Mouse (Mus musculus) forebrain, embryonic 13.5 days (tissue): ENCODE measurements at regions not wholly inside any gene's neighbourhood (a gene's known extent, or its start where the extent isn't known, plus 50 kb on each side); places are given as distances from the start of the nearest gene placed in this dataset.
"Not testable (repeated sequence)": the region's sequence is repeated elsewhere in the genome, so short reads cannot be mapped to it uniquely, and the experiment has no call there.

Experiments used
- ATAC-seq: fragments of 200-750 bp; cut with Nextera tagmentation; 2 replicates; pipeline ENCODE4 v1.8.0; 2017
- H3K27ac ChIP-seq: fragments of 300-500 bp; sonication (generic); 2 replicates; pipeline ENCODE4 v1.5.1; 2015; ENCODE audit warnings: inconsistent platforms, mild to moderate bottlenecking, moderate library complexity
- H3K27me3 ChIP-seq: fragments of 300-500 bp; sonication (generic); 2 replicates; pipeline ENCODE4 v1.6.1; 2015; ENCODE audit warnings: mild to moderate bottlenecking, inconsistent platforms
- H3K36me3 ChIP-seq: fragments of 300-500 bp; sonication (generic); 2 replicates; pipeline ENCODE4 v1.6.1; 2015; ENCODE audit warnings: mild to moderate bottlenecking, inconsistent platforms; ENCODE audit not compliant: poor library complexity, severe bottlenecking
- H3K4me1 ChIP-seq: fragments of 300-500 bp; sonication (generic); 2 replicates; pipeline ENCODE4 v1.6.1; 2015; ENCODE audit warnings: inconsistent platforms
- H3K4me2 ChIP-seq: fragments of 300-500 bp; sonication (generic); 2 replicates; pipeline ENCODE4 v1.6.1; 2015; ENCODE audit warnings: inconsistent platforms, mild to moderate bottlenecking, moderate library complexity
- H3K4me3 ChIP-seq: fragments of 300-500 bp; sonication (generic); 2 replicates; pipeline ENCODE4 v1.5.1; 2015; ENCODE audit warnings: mild to moderate bottlenecking, inconsistent platforms
- H3K9ac ChIP-seq: fragments of 300-500 bp; sonication (generic); 2 replicates; pipeline ENCODE4 v1.6.1; 2015; ENCODE audit warnings: mild to moderate bottlenecking, inconsistent platforms
- H3K9me3 ChIP-seq: fragments of 300-500 bp; sonication (generic); replicated peaks from 2 replicates; pipeline ENCODE4 v1.6.1; 2016; ENCODE audit warnings: inconsistent platforms
- WGBS: fragments of 180-500 bp; shearing (Covaris S2); methylation state at CpG from one replicate; pipeline ENCODE4 v1.1.7; 2015; 5-methylcytosine and 5-hydroxymethylcytosine counted together

DNA sequence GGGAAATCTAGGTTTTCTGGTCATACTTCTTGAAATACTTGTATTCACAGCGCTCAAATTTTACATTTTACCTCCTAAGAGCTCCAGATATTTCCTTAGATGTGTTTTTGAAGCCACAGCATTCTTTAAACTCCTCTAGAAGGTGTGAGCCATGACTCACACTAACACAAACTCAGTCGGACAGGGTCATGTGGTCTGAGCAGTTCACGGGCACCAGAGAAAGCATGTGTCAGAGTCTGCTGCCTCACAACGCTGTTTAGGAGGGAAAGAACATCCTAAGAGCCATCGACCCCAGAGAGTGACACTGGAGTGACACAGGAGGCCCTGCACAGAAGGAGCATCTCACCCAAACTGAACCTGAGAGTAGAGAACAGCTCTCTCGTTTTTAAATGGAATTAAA lies 332.2 kb downstream of the Lrig3 start:
- Histone ChIP-seq H3K27ac (no peak overlapping the region), H3K9me3 (no peaks in the 10 kb centered on the region), H3K36me3 (no peaks in the 10 kb centered on the region), H3K4me3 (no peak overlapping the region), H3K27me3 (no peaks in the 10 kb centered on the region), H3K4me1 (no peaks in the 10 kb centered on the region), H3K4me2 (no peak overlapping the region), H3K9ac (no peak overlapping the region)
- ATAC-seq, result no peak
- 86% methylated on average over 6 of the region's 6 CpGs for WGBS

DNA sequence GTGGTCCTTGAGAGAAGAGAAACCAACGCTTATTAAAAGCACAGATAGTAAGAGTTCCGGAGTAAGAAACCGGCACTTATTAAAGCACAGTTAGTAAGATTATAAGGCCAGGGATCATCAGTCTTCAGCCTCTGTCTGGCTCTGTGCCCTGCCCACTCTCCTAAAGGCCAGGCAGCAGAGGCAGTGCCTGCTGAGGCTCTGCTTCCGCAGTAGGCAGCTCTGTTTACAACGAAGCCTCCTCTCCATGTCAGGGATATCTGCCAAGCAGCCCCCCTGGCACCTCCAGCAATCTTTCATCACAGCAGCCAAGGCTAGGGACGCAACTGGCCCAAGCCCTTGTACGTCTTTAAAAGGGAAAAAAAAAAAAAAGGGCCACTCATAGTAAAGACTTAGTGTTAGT lies 329.9 kb downstream of the Lrig3 start:
- 69% methylated on average over 7 of the region's 7 CpGs for WGBS

DNA sequence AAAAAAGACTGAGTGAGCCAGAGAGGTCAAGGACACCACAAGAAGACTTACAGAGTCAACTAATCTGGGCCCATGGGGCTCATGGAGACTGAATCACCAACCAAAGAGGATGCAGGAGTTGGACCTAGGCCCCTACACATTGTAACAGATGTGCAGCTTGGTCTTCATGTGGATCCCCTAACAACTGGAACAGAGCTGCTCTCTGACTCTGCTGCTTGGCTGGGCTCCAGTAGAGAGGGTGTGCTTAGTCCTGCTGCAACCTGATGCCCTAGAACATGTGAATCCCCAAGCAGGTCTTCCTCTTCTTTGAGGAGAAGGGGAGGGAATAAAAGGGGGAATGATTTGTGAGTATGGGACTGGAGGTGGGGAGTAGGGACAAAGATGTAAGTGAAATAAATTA lies 325.8 kb downstream of the Lrig3 start:
- no peaks in the 10 kb centered on the region for H3K9me3 ChIP-seq
- H3K9ac ChIP-seq, result no peak overlapping the region
- no peaks in the 10 kb centered on the region for H3K27me3 ChIP-seq
- ATAC-seq, result no peak
- H3K36me3 ChIP-seq, result no peaks in the 10 kb centered on the region
- no peaks in the 10 kb centered on the region for H3K4me1 ChIP-seq
- H3K4me3 ChIP-seq, result no peak overlapping the region
- no peak overlapping the region for H3K4me2 ChIP-seq
- H3K27ac ChIP-seq, result no peak overlapping the region

More for the DNA sequence above, 329.9 kb downstream of the Lrig3 start:
- ATAC-seq, result no peak
- Histone ChIP-seq H3K4me3 (no peak overlapping the region), H3K4me1 (no peaks in the 10 kb centered on the region), H3K9ac (no peak overlapping the region), H3K9me3 (no peaks in the 10 kb centered on the region), H3K4me2 (no peak overlapping the region), H3K27ac (no peak overlapping the region), H3K27me3 (no peaks in the 10 kb centered on the region), H3K36me3 (no peaks in the 10 kb centered on the region)

DNA sequence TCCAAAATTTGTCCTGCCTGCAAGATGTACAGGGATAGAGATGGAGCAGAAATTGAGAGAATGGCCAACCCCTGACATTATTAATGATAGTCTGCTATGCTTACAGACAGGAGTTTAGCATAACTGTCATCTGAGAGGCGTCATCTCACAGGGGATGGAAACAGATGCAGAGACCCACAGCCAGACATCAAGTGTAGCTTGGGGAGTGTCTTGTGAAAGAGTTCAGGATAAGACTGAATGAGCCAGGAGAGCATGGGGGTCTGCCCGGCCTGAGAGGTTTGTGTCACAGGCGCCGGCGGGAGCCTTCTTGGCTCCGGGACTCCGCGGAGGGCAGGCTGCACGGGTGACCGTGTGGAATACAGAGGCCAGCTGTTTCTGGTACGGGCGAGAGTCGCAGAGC lies 319.1 kb downstream of the Lrig3 start:
- H3K9ac ChIP-seq, H3K27me3 ChIP-seq, H3K4me3 ChIP-seq, ATAC-seq, H3K36me3 ChIP-seq, H3K9me3 ChIP-seq, H3K4me2 ChIP-seq, H3K27ac ChIP-seq, H3K4me1 ChIP-seq: not testable (repeated sequence)
- WGBS, result 99% methylated on average over 5 of the region's 13 CpGs

DNA sequence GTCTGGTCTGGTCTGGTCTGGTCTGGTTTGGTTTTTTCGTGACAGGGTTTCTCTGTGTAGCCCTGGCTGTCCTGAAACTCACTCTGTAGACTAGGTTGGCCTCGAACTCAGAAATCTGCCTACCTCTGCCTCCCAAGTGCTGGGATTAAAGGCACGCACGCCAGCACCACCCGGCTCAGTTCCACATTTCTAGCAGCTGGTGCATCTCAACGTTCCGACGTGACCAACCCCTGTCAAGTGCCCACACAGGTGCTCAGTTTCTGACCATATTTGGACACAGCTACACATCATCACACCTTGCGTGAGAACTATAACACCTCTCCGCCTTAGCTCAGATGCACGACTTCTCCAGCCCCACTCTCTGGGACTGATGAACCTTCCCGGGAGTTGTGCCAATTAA lies 304.4 kb downstream of the Lrig3 start:
- no peak overlapping the region for H3K9ac ChIP-seq
- H3K36me3 ChIP-seq, result no peaks in the 10 kb centered on the region
- no peak overlapping the region for H3K4me3 ChIP-seq
- H3K4me2 ChIP-seq, result no peak overlapping the region
- 95% methylated on average over 12 of the region's 12 CpGs for WGBS
- no peaks in the 10 kb centered on the region; the same call in 1 of the 2 replicates for H3K9me3 ChIP-seq
- H3K27ac ChIP-seq, result no peak overlapping the region
- no peaks in the 10 kb centered on the region for H3K4me1 ChIP-seq
- ATAC-seq, result no peak
- no peaks in the 10 kb centered on the region for H3K27me3 ChIP-seq

DNA sequence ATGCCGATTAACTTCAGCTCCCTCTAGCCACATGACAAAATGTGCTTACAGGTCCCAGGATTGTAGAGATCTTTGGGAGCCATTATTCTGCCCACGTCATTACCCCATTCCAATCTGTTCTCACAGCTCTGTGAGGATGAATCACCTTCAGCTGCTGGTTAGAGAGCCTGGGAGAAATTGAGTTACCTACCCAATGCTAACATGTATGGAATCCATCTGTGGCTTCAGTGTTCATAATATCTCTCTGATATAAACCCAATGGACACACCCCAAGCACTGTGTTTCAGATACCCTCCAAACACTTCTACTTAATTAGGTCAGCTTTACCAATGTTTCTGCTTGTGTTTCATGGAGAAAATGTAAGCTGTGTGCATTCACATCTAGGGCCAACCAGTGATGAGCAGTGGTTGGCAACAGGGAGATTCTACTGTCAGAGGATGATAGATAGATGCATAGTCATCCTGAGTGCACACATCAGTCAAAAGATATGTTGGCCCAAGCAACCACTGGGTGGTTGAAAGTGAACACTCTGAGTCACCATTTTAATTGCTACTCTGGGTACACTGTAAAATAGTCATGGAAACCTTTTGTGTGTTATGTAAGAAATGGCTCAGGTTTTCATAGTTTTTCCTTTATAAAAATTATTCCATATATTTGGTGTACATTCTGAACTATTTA lies 301.5 kb downstream of the Lrig3 start:
- WGBS, result 93% methylated on average over 2 of the region's 2 CpGs
- no peak overlapping the region for H3K4me3 ChIP-seq
- H3K9ac ChIP-seq, result no peak overlapping the region
- H3K27me3 ChIP-seq, result no peaks in the 10 kb centered on the region
- no peak overlapping the region for H3K4me2 ChIP-seq
- H3K27ac ChIP-seq, result no peak overlapping the region
- ATAC-seq, result no peak
- H3K9me3 ChIP-seq, result no peaks in the 10 kb centered on the region; the same call in 1 of the 2 replicates
- H3K4me1 ChIP-seq, result no peaks in the 10 kb centered on the region
- H3K36me3 ChIP-seq, result no peaks in the 10 kb centered on the region

DNA sequence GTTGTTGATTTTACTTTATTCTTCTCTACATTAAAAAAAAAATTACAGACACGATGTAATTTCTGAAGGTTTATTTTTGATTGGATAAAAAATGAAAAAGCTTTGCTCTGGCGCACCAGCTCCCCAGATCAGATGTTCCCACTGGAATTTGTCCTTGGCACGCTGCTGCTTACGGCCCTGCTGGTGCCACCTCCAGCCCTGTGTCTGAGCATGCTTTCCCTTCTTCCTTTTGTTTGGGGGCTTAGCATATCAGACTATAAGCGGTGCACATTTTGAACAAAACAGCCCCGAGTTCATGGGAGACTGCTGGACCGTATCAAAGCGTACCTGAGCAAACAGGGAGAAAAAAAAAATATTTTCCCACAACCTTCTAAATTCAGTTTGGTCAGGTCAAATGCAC lies 291.2 kb downstream of the Lrig3 start:
- Histone ChIP-seq H3K36me3 (no peaks in the 10 kb centered on the region), H3K9ac (no peak overlapping the region), H3K27ac (no peak overlapping the region), H3K4me3 (no peak overlapping the region), H3K4me2 (no peak overlapping the region), H3K9me3 (no peaks in the 10 kb centered on the region), H3K4me1 (no peaks in the 10 kb centered on the region), H3K27me3 (no peaks in the 10 kb centered on the region)
- no peak for ATAC-seq
- 73% methylated on average over 8 of the region's 8 CpGs for WGBS

DNA sequence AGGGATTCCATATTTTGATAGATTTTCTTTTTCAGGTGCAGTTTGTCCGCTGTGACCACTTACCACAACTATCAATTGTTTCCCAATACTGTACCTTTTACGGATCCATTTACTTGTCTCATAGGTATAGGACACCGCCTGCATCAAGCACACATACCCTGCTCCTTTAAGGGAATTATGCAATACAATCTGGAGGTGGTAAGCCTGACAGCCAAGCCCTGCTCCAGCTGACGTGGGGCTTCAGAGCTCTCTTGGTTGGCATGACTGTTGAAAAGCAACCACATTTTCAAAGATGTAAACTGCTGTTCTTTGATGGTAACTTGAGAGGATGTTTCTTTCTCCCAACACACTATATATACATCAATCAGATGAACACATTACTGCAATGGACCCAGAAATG lies 288.2 kb downstream of the Lrig3 start:
- H3K4me2 ChIP-seq, result no peak overlapping the region
- no peak overlapping the region for H3K27ac ChIP-seq
- no peak overlapping the region for H3K4me3 ChIP-seq
- H3K4me1 ChIP-seq, result peaks cover 3% of the 10 kb centered on the region
- WGBS, result 90% methylated on average over 4 of the region's 4 CpGs
- no peak overlapping the region for H3K9ac ChIP-seq
- no peak for ATAC-seq
- H3K27me3 ChIP-seq, result no peaks in the 10 kb centered on the region
- no peaks in the 10 kb centered on the region for H3K9me3 ChIP-seq
- no peaks in the 10 kb centered on the region for H3K36me3 ChIP-seq

DNA sequence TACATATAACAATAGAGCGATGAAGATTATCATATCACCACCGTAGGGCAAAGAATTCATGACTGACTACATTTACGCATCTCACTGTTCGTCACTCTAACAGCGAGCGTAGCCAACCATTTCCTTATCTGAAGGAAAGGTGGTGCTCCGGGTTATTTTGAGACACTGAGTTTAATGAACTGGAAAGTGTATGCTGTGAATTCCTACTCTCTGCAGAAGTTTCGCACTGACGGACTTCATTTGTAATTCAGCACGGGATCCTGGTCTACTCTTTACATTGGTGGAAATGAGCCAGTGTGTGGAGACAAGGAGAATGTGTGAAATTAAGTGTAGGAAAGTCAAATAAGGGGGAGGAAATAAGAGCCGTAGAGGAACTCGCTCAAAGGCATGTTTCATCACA lies 283.2 kb downstream of the Lrig3 start:
- Histone ChIP-seq H3K4me3 (no peak overlapping the region), H3K4me1 (peaks cover 7% of the 10 kb centered on the region), H3K27ac (no peak overlapping the region), H3K9ac (no peak overlapping the region), H3K9me3 (no peaks in the 10 kb centered on the region), H3K4me2 (peak overlapping the region; percentile 29), H3K27me3 (no peaks in the 10 kb centered on the region), H3K36me3 (no peaks in the 10 kb centered on the region)
- ATAC-seq, result no peak
- 47% methylated on average over 12 of the region's 12 CpGs for WGBS

DNA sequence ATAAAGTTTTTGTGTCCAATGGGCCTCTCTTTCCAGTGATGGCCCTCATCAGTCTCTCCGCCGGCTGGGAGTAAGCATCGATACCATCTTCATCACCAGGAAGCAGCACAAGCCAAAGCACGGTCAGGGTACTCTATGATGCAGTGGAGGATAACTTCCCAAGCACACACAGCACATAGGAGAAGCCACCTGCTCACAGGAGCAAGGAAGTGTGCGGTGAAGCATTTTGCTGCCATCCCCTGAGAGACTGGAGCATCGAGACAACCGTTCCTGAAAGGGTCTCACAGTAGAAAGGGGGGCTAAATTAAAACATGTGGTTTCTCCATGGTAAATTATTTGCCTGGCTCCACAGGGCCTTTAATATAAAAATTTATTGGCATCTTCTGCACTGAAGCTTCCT lies 277.1 kb downstream of the Lrig3 start:
- Histone ChIP-seq H3K27ac (no peak overlapping the region), H3K4me2 (no peak overlapping the region), H3K9me3 (no peaks in the 10 kb centered on the region), H3K27me3 (no peaks in the 10 kb centered on the region), H3K4me1 (no peaks in the 10 kb centered on the region), H3K9ac (no peak overlapping the region), H3K36me3 (no peaks in the 10 kb centered on the region), H3K4me3 (no peak overlapping the region)
- WGBS, result 92% methylated on average over 7 of the region's 7 CpGs
- ATAC-seq, result no peak

DNA sequence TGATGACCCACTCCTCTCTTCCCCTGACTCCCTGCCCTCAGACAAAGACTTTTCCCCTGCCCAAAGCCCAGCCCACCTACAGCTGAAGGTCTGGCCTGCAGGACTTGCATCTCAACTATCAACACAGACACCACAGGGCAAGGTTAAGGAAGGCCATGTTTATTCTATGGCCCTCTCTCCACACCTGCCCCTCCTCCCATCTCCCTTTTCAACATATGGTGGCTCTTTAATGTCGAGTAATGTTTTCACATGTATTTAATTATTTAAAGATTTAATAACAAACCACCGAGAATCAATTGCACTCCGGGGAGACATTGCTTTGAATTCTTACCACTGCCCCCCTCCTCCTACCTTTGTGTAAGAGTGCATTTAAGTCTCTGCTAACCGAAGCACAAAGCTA lies 273.6 kb downstream of the Lrig3 start:
- Histone ChIP-seq H3K27ac (no peak overlapping the region), H3K9me3 (no peaks in the 10 kb centered on the region), H3K4me3 (no peak overlapping the region), H3K27me3 (no peaks in the 10 kb centered on the region), H3K9ac (no peak overlapping the region), H3K4me1 (no peaks in the 10 kb centered on the region), H3K4me2 (no peak overlapping the region), H3K36me3 (no peaks in the 10 kb centered on the region)
- 49% methylated on average over 4 of the region's 4 CpGs for WGBS
- ATAC-seq, result no peak
